Mouse (Mus musculus): Measurements from ENCODE around the gene Ganab. TPM values are rescaled to one million over a fixed set of nuclear protein-coding genes. Genes with fewer than 3 reads are reported as not detected.
"Not testable (repeated sequence)": the region's sequence is repeated elsewhere in the genome, so short reads cannot be mapped to it uniquely, and the experiment has no call there.

The Ganab gene
- polyA plus RNA-seq, 1 experiment from 2014 or later = 95.7 TPM

GRCm38 (mm10) chr19:8870381-8870780, 27.5 kb upstream of the Ganab start:
- WGBS = 70% methylated on average over 3 of the region's 3 CpGs
- not testable (repeated sequence) for H3K9ac ChIP-seq (ENCODE audit: low read depth, low read length)

GRCm38 (mm10) chr19:8870838-8871237, 27.0 kb upstream of the Ganab start:
- WGBS = 40% methylated on average over 9 of the region's 9 CpGs
- Histone ChIP-seq H3K4me1 (ENCODE audit: control insufficient read depth, insufficient read depth, low read length) (peaks cover 10% of the 10 kb centered on the region), H3K4me3 (ENCODE audit: low read length) (peak overlapping the region; percentile 98), H3K27ac (ENCODE audit: low read length) (peak overlapping the region; percentile 75), H3K9me3 (ENCODE audit: control insufficient read depth, low read length) (no peaks in the 10 kb centered on the region), H3K9ac (ENCODE audit: low read depth, low read length) (peak overlapping the region; percentile 98), H3K27me3 (replicated peaks; ENCODE audit: control insufficient read depth, insufficient read depth, low read length) (no peaks in the 10 kb centered on the region), H3K4me2 (ENCODE audit: low read depth, low read length) (peak overlapping the region; percentile 59), H3K36me3 (ENCODE audit: control insufficient read depth, insufficient read depth, low read length) (peaks cover 7% of the 10 kb centered on the region)
- peak; percentile 42 for ATAC-seq

More at GRCm38 (mm10) chr19:8870381-8870780, 27.5 kb upstream of the Ganab start:
- H3K27ac ChIP-seq (ENCODE audit: low read length); ATAC-seq; H3K27me3 ChIP-seq (replicated peaks; ENCODE audit: control insufficient read depth, insufficient read depth, low read length); H3K9me3 ChIP-seq (ENCODE audit: control insufficient read depth, low read length); H3K36me3 ChIP-seq (ENCODE audit: control insufficient read depth, insufficient read depth, low read length); H3K4me3 ChIP-seq (ENCODE audit: low read length): not testable (repeated sequence)
- Histone ChIP-seq H3K4me1 (ENCODE audit: control insufficient read depth, insufficient read depth, low read length) (peaks cover 10% of the 10 kb centered on the region), H3K4me2 (ENCODE audit: low read depth, low read length) (peak overlapping the region; percentile 59; the same call in 1 of the 2 replicates)

GRCm38 (mm10) chr19:8871267-8872186, 26.3 kb upstream of the Ganab start, which contains the start of gene Ubxn1:
Gene Ubxn1 (plus strand): TSS chr19:8871496.
- peak; percentile 97 for ATAC-seq
- under 1% methylated on average over 58 of the region's 59 CpGs for WGBS
- peaks cover 7% of the 10 kb centered on the region for H3K36me3 ChIP-seq (ENCODE audit: control insufficient read depth, insufficient read depth, low read length)

GRCm38 (mm10) chr19:8872266-8872840, 25.5 kb upstream of the Ganab start:
- peak overlapping the region; percentile 89 for H3K27ac ChIP-seq (ENCODE audit: low read length)
- H3K36me3 ChIP-seq (ENCODE audit: control insufficient read depth, insufficient read depth, low read length) = peaks cover 7% of the 10 kb centered on the region
- H3K4me1 ChIP-seq (ENCODE audit: control insufficient read depth, insufficient read depth, low read length) = peaks cover 10% of the 10 kb centered on the region
- H3K4me2 ChIP-seq (ENCODE audit: low read depth, low read length) = peak overlapping the region; percentile 82
- 56% methylated on average over 10 of the region's 10 CpGs for whole genome bisulfite sequencing
- H3K9me3 ChIP-seq (ENCODE audit: control insufficient read depth, low read length) = no peaks in the 10 kb centered on the region
- H3K27me3 ChIP-seq (replicated peaks; ENCODE audit: control insufficient read depth, insufficient read depth, low read length) = no peaks in the 10 kb centered on the region
- ATAC-seq = 0 out of 2 replicates have a peak, but pooled peaks have one; percentile 3
- H3K4me3 ChIP-seq (ENCODE audit: low read length) = peak overlapping the region; percentile 98
- H3K9ac ChIP-seq (ENCODE audit: low read depth, low read length) = peak overlapping the region; percentile 98

More at GRCm38 (mm10) chr19:8871267-8872186, 26.3 kb upstream of the Ganab start, which contains the start of gene Ubxn1:
- Histone ChIP-seq H3K9ac (ENCODE audit: low read depth, low read length) (peak within 1 kb of the TSS; percentile 98), H3K27me3 (replicated peaks; ENCODE audit: control insufficient read depth, insufficient read depth, low read length) (no peaks in the 10 kb centered on the region), H3K4me1 (ENCODE audit: control insufficient read depth, insufficient read depth, low read length) (peaks cover 10% of the 10 kb centered on the region), H3K4me3 (ENCODE audit: low read length) (peak within 1 kb of the TSS; percentile 98), H3K4me2 (ENCODE audit: low read depth, low read length) (peak within 1 kb of the TSS; percentile 82), H3K27ac (ENCODE audit: low read length) (peak within 1 kb of the TSS; percentile 89), H3K9me3 (ENCODE audit: control insufficient read depth, low read length) (no peaks in the 10 kb centered on the region)

GRCm38 (mm10) chr19:8875031-8875430, 22.8 kb upstream of the Ganab start:
- H3K9me3 ChIP-seq (ENCODE audit: control insufficient read depth, low read length) = no peaks in the 10 kb centered on the region
- no peak overlapping the region for H3K4me3 ChIP-seq (ENCODE audit: low read length)
- H3K27ac ChIP-seq (ENCODE audit: low read length) = no peak overlapping the region
- WGBS = 95% methylated on average over 7 of the region's 7 CpGs
- H3K4me1 ChIP-seq (ENCODE audit: control insufficient read depth, insufficient read depth, low read length) = peaks cover 14% of the 10 kb centered on the region
- ATAC-seq = no peak
- H3K9ac ChIP-seq (ENCODE audit: low read depth, low read length) = no peak overlapping the region
- H3K36me3 ChIP-seq (ENCODE audit: control insufficient read depth, insufficient read depth, low read length) = peaks cover 9% of the 10 kb centered on the region
- no peaks in the 10 kb centered on the region for H3K27me3 ChIP-seq (replicated peaks; ENCODE audit: control insufficient read depth, insufficient read depth, low read length)
- H3K4me2 ChIP-seq (ENCODE audit: low read depth, low read length) = no peak overlapping the region

GRCm38 (mm10) chr19:8880311-8881033, 17.4 kb upstream of the Ganab start, which contains the start of gene Uqcc3:
Gene Uqcc3 (minus strand): TSS chr19:8880923.
- Histone ChIP-seq H3K27me3 (replicated peaks; ENCODE audit: control insufficient read depth, insufficient read depth, low read length) (no peaks in the 10 kb centered on the region), H3K9me3 (ENCODE audit: control insufficient read depth, low read length) (no peaks in the 10 kb centered on the region), H3K36me3 (ENCODE audit: control insufficient read depth, insufficient read depth, low read length) (peaks cover 3% of the 10 kb centered on the region; the same call in 1 of the 2 replicates), H3K4me3 (ENCODE audit: low read length) (peak within 1 kb of the TSS; percentile 85), H3K4me1 (ENCODE audit: control insufficient read depth, insufficient read depth, low read length) (peaks cover 5% of the 10 kb centered on the region), H3K9ac (ENCODE audit: low read depth, low read length) (peak within 1 kb of the TSS; percentile 89), H3K4me2 (ENCODE audit: low read depth, low read length) (peak within 1 kb of the TSS; percentile 85), H3K27ac (ENCODE audit: low read length) (peak within 1 kb of the TSS; percentile 86)
- ATAC-seq = peak; percentile 98
- WGBS = under 1% methylated on average over 42 of the region's 42 CpGs

GRCm38 (mm10) chr19:8881034-8881392, 16.9 kb upstream of the Ganab start:
- 0 out of 2 replicates have a peak, but pooled peaks cover 2% of the 10 kb centered on the region for H3K36me3 ChIP-seq (ENCODE audit: control insufficient read depth, insufficient read depth, low read length)
- H3K4me1 ChIP-seq (ENCODE audit: control insufficient read depth, insufficient read depth, low read length) = peaks cover 5% of the 10 kb centered on the region
- 0 out of 2 replicates have a peak, but pooled peaks have one; percentile 2 for ATAC-seq
- H3K27me3 ChIP-seq (replicated peaks; ENCODE audit: control insufficient read depth, insufficient read depth, low read length) = no peaks in the 10 kb centered on the region
- 15% methylated on average over 3 of the region's 3 CpGs for WGBS
- no peaks in the 10 kb centered on the region for H3K9me3 ChIP-seq (ENCODE audit: control insufficient read depth, low read length)
- H3K4me3 ChIP-seq (ENCODE audit: low read length) = peak overlapping the region; percentile 85
- peak overlapping the region; percentile 89 for H3K9ac ChIP-seq (ENCODE audit: low read depth, low read length)
- H3K27ac ChIP-seq (ENCODE audit: low read length) = no peak overlapping the region
- peak overlapping the region; percentile 85 for H3K4me2 ChIP-seq (ENCODE audit: low read depth, low read length)

GRCm38 (mm10) chr19:8883616-8884015, 14.3 kb upstream of the Ganab start, which contains the start of the genes Lbhd1 and Gm49403:
Gene Lbhd1 (plus strand): TSS chr19:8883732.
Gene Gm49403 (plus strand): TSS chr19:8883930.
- Histone ChIP-seq H3K4me3 (ENCODE audit: low read length) (no peak within 1 kb of the TSS), H3K9me3 (ENCODE audit: control insufficient read depth, low read length) (no peaks in the 10 kb centered on the region), H3K4me1 (ENCODE audit: control insufficient read depth, insufficient read depth, low read length) (peaks cover 10% of the 10 kb centered on the region), H3K27me3 (replicated peaks; ENCODE audit: control insufficient read depth, insufficient read depth, low read length) (no peaks in the 10 kb centered on the region), H3K9ac (ENCODE audit: low read depth, low read length) (no peak within 1 kb of the TSS), H3K27ac (ENCODE audit: low read length) (no peak within 1 kb of the TSS), H3K36me3 (ENCODE audit: control insufficient read depth, insufficient read depth, low read length) (no peaks in the 10 kb centered on the region), H3K4me2 (ENCODE audit: low read depth, low read length) (no peak within 1 kb of the TSS)
- WGBS = 84% methylated on average over 3 of the region's 3 CpGs
- no peak for ATAC-seq
